Mouse (Mus musculus): ENCODE data around the gene Plxna2.

The Plxna2 gene

GRCm38 (mm10) chr1:194820953-194821352, 202.9 kb downstream of the Plxna2 start:
- DNase-seq (ENCODE audit: low read depth, low spot score): no peak

GRCm38 (mm10) chr1:194821721-194822120, 203.7 kb downstream of the Plxna2 start:
- no peak for DNase-seq (ENCODE audit: low read depth, low spot score)

GRCm38 (mm10) chr1:194828316-194828715, 210.3 kb downstream of the Plxna2 start:
- no peak for DNase-seq (ENCODE audit: low read depth, low spot score)

GRCm38 (mm10) chr1:194835238-194835637, 217.2 kb downstream of the Plxna2 start:
- DNase-seq (ENCODE audit: low read depth, low spot score): no peak

GRCm38 (mm10) chr1:194836182-194836581, 218.2 kb downstream of the Plxna2 start:
- no peak for DNase-seq (ENCODE audit: low read depth, low spot score)

GRCm38 (mm10) chr1:194836671-194837070, 218.7 kb downstream of the Plxna2 start:
- no peak for DNase-seq (ENCODE audit: low read depth, low spot score)

- DNase-seq (ENCODE audit: low read depth, low spot score): peak; percentile 30
These were observed 221.4 kb downstream of the Plxna2 start for GRCm38 (mm10) chr1:194839230-194839910.

- no peak for DNase-seq (ENCODE audit: low read depth, low spot score)
These were observed 225.0 kb downstream of the Plxna2 start for GRCm38 (mm10) chr1:194843020-194843419.

- DNase-seq (ENCODE audit: low read depth, low spot score): no peak
These were observed 229.0 kb downstream of the Plxna2 start for GRCm38 (mm10) chr1:194847014-194847413.

GRCm38 (mm10) chr1:194851242-194852064, 233.4 kb downstream of the Plxna2 start:
- no peak for DNase-seq (ENCODE audit: low read depth, low spot score)

- DNase-seq (ENCODE audit: low read depth, low spot score): no peak
These were observed 234.0 kb downstream of the Plxna2 start for GRCm38 (mm10) chr1:194852065-194852358.
